Mouse (Mus musculus) bone marrow, adult 2 months (tissue): ENCODE results near the gene Vill. TPM values are rescaled to one million over a fixed set of nuclear protein-coding genes. Genes with fewer than 3 reads are reported as not detected.

Experiments
- H3K27ac ChIP-seq: fragments of 200-500 bp; 2 replicates; pipeline ENCODE4 v1.5.1; 2012; ENCODE audit warnings: low read depth, mild to moderate bottlenecking, control low read depth, inconsistent platforms, low read length; ENCODE audit not compliant: control insufficient read depth, poor library complexity, insufficient read depth
- H3K4me1 ChIP-seq: fragments of 200-500 bp; 2 replicates; pipeline ENCODE4 v1.6.1; 2011; ENCODE audit warnings: low read length; ENCODE audit not compliant: control insufficient read depth, insufficient read depth
- H3K4me3 ChIP-seq: fragments of 200-500 bp; replicated peaks from 2 replicates; pipeline ENCODE3; 2011; ENCODE audit warnings: mild to moderate bottlenecking, low read depth, low read length, control low read depth; ENCODE audit not compliant: control insufficient read depth
- CTCF ChIP-seq: fragments of 200-500 bp; IDR thresholded peaks from 2 replicates; pipeline ENCODE4 v1.5.1; 2011; ENCODE audit warnings: low read length, control low read depth; ENCODE audit not compliant: control insufficient read depth, insufficient read depth
- POLR2A ChIP-seq: fragments of 200-500 bp; IDR thresholded peaks from 2 replicates; pipeline ENCODE4 v1.6.1; 2011; ENCODE audit warnings: low read depth, mild to moderate bottlenecking, control low read depth, low read length, borderline replicate concordance; ENCODE audit not compliant: control insufficient read depth
- WGBS: fragments of 180-500 bp; shearing (Covaris S2); methylation state at CpG from one replicate; pipeline ENCODE4 v1.1.7; 2018; 5-methylcytosine and 5-hydroxymethylcytosine counted together
- polyA plus RNA-seq: library from polyadenylated mRNA; stranded (reverse); fragments of >200 nt; gene quantifications from 2 replicates; pipeline ENCODE4 v1.2.4, GENCODE M21; 2011; ENCODE audit warnings: low replicate concordance; ENCODE audit not compliant: missing spikeins, insufficient read depth, insufficient read length

Gene Vill
- polyA plus RNA-seq, 1 experiment: 35.2 TPM

- 3% methylated on average over 6 of the region's 6 CpGs for WGBS
- Histone ChIP-seq H3K4me3 (no peak overlapping the region), H3K4me1 (no peaks in the 10 kb centered on the region; the same call in 1 of the 2 replicates), H3K27ac (no peak overlapping the region)
- no peak for TF ChIP-seq POLR2A
- TF ChIP-seq CTCF: peak; percentile 87
Measured at GRCm38 (mm10) chr9:119067601-119068000, 15.0 kb downstream of the Vill start.

GRCm38 (mm10) chr9:119068266-119068665 lies 15.7 kb downstream of the Vill start:
- WGBS: 85% methylated on average over 11 of the region's 11 CpGs
- TF ChIP-seq POLR2A: no peak
- no peak for TF ChIP-seq CTCF
- Histone ChIP-seq H3K4me3 (no peak overlapping the region), H3K27ac (no peak overlapping the region), H3K4me1 (no peaks in the 10 kb centered on the region; the same call in 1 of the 2 replicates)

DNA sequence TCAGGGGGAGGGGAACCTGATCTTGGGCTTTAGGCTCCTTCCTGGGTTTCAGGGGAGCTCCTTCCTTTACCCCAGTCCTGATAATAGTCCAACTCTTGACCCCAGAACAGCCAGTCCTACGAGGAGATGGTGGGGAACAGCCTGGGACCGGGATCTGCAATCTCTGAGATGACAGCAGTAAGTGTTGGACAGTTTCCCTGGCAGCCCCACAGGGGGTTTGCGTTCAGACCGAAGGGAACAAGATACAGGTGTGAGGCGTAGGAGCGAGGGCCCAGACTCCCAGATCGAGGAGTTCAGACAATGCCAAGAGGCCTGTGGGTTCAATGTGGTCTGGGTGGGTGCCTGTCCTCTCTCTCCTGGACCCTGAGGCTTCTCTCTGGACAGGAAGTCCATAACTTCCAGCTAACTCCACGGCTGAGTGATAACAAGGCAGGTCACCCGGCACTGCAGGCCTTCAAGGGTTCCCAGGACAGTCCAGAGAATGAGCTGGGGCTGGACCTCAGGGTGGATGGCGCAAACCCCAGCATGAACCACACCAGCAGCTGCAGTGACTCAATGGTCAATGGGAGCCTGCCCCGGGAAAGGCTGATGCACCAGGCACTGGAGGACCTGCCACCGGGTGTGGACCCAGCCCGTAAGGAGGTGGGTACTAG lies 17.7 kb downstream of the Vill start:
- Histone ChIP-seq H3K27ac (no peak overlapping the region), H3K4me3 (no peak overlapping the region), H3K4me1 (no peaks in the 10 kb centered on the region; the same call in 1 of the 2 replicates)
- WGBS: 77% methylated on average over 13 of the region's 13 CpGs
- no peak for TF ChIP-seq CTCF
- TF ChIP-seq POLR2A: no peak

DNA sequence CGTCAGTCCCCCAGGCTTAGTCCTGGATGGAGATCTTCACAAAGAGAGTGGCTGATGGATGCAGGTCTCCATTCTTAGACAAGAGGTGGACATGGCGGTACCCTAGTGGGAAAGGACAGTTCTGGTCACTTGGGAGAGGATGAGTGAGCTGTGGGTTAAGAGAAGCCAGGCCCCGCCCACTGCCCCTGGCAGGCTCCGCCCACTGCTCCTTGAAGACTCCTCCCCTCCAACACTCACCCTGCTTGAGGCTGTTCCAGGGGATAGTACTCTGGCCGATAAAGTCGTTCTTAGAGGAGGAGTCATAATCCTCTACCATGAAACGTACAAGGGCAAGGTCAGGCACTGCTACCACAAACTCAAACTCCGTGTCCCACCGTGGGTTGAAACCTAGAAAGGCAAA lies 19.2 kb downstream of the Vill start:
- H3K4me1 ChIP-seq: no peaks in the 10 kb centered on the region; the same call in 1 of the 2 replicates
- H3K27ac ChIP-seq: no peak overlapping the region
- 79% methylated on average over 9 of the region's 9 CpGs for WGBS
- H3K4me3 ChIP-seq: no peak overlapping the region
- TF ChIP-seq POLR2A (no peak), CTCF (no peak)

DNA sequence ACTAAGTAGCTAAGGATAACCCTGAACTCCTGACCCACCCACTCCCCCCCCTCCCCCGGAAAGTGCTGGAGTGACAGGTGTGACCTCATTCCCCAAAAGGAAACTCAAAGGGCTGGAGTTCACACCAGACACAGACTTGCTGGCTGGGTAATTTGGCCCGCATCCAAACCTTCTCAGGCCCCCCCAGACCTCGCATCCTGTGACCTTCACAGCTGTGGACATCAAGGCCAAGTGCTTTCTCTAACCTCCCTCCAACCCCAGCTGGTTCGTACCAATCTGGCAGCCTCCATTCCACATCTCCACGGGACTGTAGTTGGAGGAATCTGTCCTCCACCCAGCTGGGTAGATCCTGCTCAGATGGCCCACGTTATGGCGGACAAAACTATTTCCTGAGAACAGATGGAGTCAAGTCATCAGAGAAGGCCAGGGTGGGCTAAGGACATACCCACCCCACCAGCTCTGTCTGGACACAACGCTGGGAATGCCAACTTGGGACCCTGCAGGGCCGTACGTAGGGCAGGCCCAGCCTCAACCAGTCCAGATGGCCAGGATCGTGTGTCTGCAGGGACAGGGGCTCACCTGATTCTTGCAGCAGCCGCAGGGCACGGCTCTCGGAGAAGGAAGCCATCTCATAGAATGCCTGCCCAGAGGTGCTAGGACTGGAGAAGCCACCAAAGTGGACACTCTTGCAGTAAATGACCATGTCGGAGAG lies 20.8 kb downstream of the Vill start:
- H3K4me1 ChIP-seq: no peaks in the 10 kb centered on the region; the same call in 1 of the 2 replicates
- H3K27ac ChIP-seq: no peak overlapping the region
- H3K4me3 ChIP-seq: no peak overlapping the region
- WGBS: 80% methylated on average over 15 of the region's 15 CpGs
- TF ChIP-seq POLR2A (no peak), CTCF (no peak)

- no peak overlapping the region for H3K27ac ChIP-seq
- no peaks in the 10 kb centered on the region; the same call in 1 of the 2 replicates for H3K4me1 ChIP-seq
- no peak for TF ChIP-seq POLR2A
- TF ChIP-seq CTCF: no peak
- WGBS: 72% methylated on average over 16 of the region's 16 CpGs
- no peak overlapping the region for H3K4me3 ChIP-seq
Measured at GRCm38 (mm10) chr9:119075685-119076084, 23.1 kb downstream of the Vill start.

- no peak overlapping the region for H3K27ac ChIP-seq
- TF ChIP-seq CTCF (no peak), POLR2A (no peak)
- no peaks in the 10 kb centered on the region; the same call in 1 of the 2 replicates for H3K4me1 ChIP-seq
- 71% methylated on average over 5 of the region's 5 CpGs for WGBS
- H3K4me3 ChIP-seq: no peak overlapping the region
Measured at GRCm38 (mm10) chr9:119080040-119080675, 27.6 kb downstream of the Vill start.

DNA sequence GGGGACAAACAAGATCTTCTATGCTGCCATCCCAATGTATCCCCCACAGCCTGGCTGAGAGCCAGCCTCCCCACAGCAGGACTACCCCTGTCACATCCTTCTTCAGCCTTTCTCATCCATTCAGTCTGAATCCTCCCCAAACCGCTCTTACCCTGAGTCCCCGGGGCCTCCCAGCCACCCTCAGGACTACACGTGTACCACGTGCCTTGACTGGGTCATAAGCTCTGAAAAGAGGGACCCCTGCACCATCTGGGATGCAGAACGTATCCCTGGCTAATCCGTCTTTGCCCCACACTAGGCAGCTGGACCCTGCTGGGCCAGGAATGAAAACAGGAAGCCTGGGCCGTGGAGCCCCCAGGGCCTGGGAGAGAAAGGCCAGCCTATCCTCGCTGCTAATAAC lies 29.5 kb downstream of the Vill start:
- Histone ChIP-seq H3K4me1 (no peaks in the 10 kb centered on the region), H3K27ac (no peak overlapping the region), H3K4me3 (no peak overlapping the region)
- 73% methylated on average over 8 of the region's 8 CpGs for WGBS
- no peak for TF ChIP-seq CTCF
